7 mouse cellular contexts compared by ENCODE assay signal in genomic region chr3:55423640-55424397, GRCm38 (mm10). TPM values are rescaled to one million over a fixed set of nuclear protein-coding genes. Genes with fewer than 3 reads are reported as not detected.
DNase-seq lines count a peak whose midpoint lies in the region; ATAC-seq lines count a peak whose summit lies in the region.

No protein-coding gene starts in this region.

- H3K4me1 ChIP-seq in neural tube, embryonic 11.5 days (ENCODE audit: control insufficient read depth, insufficient read depth, low read length) = peaks cover 2% of the 10 kb centered on the region; the same call in 1 of the 2 replicates
- H3K4me1 ChIP-seq in limb, embryonic 11.5 days (ENCODE audit: control insufficient read depth, insufficient read depth, low read length) = peaks cover 15% of the 10 kb centered on the region

- no peaks in the 10 kb centered on the region for H3K36me3 ChIP-seq in neural tube, embryonic 11.5 days (ENCODE audit: control insufficient read depth, insufficient read depth, low read length)
- H3K36me3 ChIP-seq in limb, embryonic 11.5 days (ENCODE audit: control insufficient read depth, insufficient read depth, low read length) = no peaks in the 10 kb centered on the region

- H3K27ac ChIP-seq in neural tube, embryonic 11.5 days (ENCODE audit: low read depth, low read length) = no peak overlapping the region
- 0 out of 2 replicates have a peak overlapping the region, but pooled peaks have one; percentile 47 for H3K27ac ChIP-seq in limb, embryonic 11.5 days (replicated peaks; ENCODE audit: low read depth, low read length)

- no peaks in the 10 kb centered on the region for H3K27me3 ChIP-seq in neural tube, embryonic 11.5 days (ENCODE audit: control insufficient read depth, insufficient read depth, low read length)
- no peaks in the 10 kb centered on the region for H3K27me3 ChIP-seq in limb, embryonic 11.5 days (ENCODE audit: control insufficient read depth, insufficient read depth, low read length)

- DNase-seq in neural tube, embryonic 11.5 days (ENCODE audit: low spot score) = peak; percentile 51
- no peak for DNase-seq in neural tube, embryonic 10.5 days (ENCODE audit: extremely low spot score, low spot score)
- DNase-seq in frontal cortex, postnatal 10 days (ENCODE audit: low spot score in 2 of 2) = peak; percentile 77 to 84
- peak; percentile 46 for DNase-seq in limb, embryonic 11.5 days (ENCODE audit: low spot score)
- DNase-seq in adipocyte (ENCODE audit: low spot score) = no peak
- DNase-seq in adrenal gland, adult (ENCODE audit: inconsistent age in 2 of 2, low spot score in 1 of 2) = no peak
- no peak for DNase-seq in urinary bladder, postnatal 25 days (ENCODE audit: low spot score)

- no peak overlapping the region for H3K9ac ChIP-seq in neural tube, embryonic 11.5 days (ENCODE audit: low read length)
- no peak overlapping the region for H3K9ac ChIP-seq in limb, embryonic 11.5 days (ENCODE audit: low read length)

- peak; percentile 78 for ATAC-seq in neural tube, embryonic 11.5 days (ENCODE audit: insufficient read depth, low FRiP score, low TSS enrichment)
- ATAC-seq in limb, embryonic 11.5 days (ENCODE audit: insufficient number of reproducible peaks, low FRiP score, low TSS enrichment, low read depth) = 0 out of 2 replicates have a peak, but pooled peaks have one; percentile 42

- 30% methylated on average over 11 of the region's 11 CpGs for WGBS in neural tube, embryonic 11.5 days
- WGBS in limb, embryonic 11.5 days = 33% methylated on average over 11 of the region's 11 CpGs

- H3K4me2 ChIP-seq in neural tube, embryonic 11.5 days (ENCODE audit: low read depth) = peak overlapping the region; percentile 12; the same call in 1 of the 2 replicates
- peak overlapping the region; percentile 22; the same call in 1 of the 2 replicates for H3K4me2 ChIP-seq in limb, embryonic 11.5 days (ENCODE audit: low read depth, severe bottlenecking)

- H3K4me3 ChIP-seq in neural tube, embryonic 11.5 days (ENCODE audit: low read depth, low read length) = no peak overlapping the region
- no peak overlapping the region for H3K4me3 ChIP-seq in limb, embryonic 11.5 days (ENCODE audit: low read depth, low read length)

- no peaks in the 10 kb centered on the region for H3K9me3 ChIP-seq in neural tube, embryonic 11.5 days (ENCODE audit: control insufficient read depth, low read length)
- no peaks in the 10 kb centered on the region for H3K9me3 ChIP-seq in limb, embryonic 11.5 days (ENCODE audit: control insufficient read depth, low read length)

RNA-seq across cellular contexts. Expression of gene Gm21954, which starts 48.2 kb away (rescaled TPM):
- not detected in 2 replicates for polyA plus RNA-seq in neural tube, embryonic 11.5 days (2014; fragmentation: Nextera tagmentation; extraction: Ambion mirVana)
- polyA plus RNA-seq in limb, embryonic 11.5 days (2014; fragmentation: Nextera tagmentation; extraction: Ambion mirVana) = not detected in 2 replicates

Comparison
In these comparisons a context has a peak if more than half of its experiments do, and no peak if none do; other contexts are left out.
1. DNase-seq: peak in neural tube, embryonic 11.5 days (single experiment), frontal cortex, postnatal 10 days (2 of 2) and limb, embryonic 11.5 days (single experiment); none in neural tube, embryonic 10.5 days (single experiment), adipocyte (single experiment), adrenal gland, adult (0 of 2) and urinary bladder, postnatal 25 days (single experiment).